Mouse (Mus musculus): ENCODE data around the gene Tpp1. TPM values are rescaled to one million over a fixed set of nuclear protein-coding genes. Genes with fewer than 3 reads are reported as not detected.
"Not testable (repeated sequence)": the region's sequence is repeated elsewhere in the genome, so short reads cannot be mapped to it uniquely, and the experiment has no call there.

The Tpp1 gene
- total RNA-seq, 4 experiments from 2014 or later, result 35.3 to 54.3 (median 47.8) TPM

DNA sequence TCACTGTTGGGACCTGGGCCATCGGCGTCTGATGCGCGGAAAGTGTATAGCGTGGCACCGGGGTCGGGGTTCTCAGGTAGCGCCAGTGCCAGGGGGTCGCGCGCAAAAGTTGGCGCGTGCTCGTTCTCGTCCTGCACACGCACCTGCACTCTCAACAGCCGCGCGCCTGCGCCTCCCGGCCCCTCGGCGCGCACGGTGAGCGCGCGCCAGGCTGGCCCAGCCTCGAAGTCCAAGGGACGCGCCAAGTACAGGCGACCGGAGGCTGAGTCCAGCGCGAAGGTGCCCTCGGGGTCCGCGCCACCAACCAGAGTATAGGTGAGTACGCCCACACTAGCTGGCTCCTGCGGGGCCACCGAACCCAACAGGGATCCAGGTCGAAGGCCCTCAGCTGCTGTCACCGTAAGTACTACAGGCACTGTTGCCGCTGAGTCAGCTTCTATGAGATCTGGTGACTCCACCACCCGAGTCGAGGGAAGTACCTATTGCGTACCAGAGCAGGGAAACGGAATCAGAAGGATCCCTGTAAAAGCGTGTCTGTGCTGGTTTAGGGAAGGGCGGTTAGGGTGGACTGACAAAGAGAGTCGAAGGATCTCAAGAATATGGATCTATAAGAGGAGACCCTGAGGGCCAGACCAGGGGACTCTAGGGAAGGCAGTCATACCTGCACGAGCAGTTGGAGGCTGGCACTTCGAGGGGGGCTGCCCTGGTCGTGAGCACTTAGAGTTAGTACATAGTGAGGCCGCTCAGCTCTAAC lies 10.7 kb upstream of the Tpp1 start:
- no peak for DNase-seq (ENCODE audit: low spot score in 2 of 2)

DNA sequence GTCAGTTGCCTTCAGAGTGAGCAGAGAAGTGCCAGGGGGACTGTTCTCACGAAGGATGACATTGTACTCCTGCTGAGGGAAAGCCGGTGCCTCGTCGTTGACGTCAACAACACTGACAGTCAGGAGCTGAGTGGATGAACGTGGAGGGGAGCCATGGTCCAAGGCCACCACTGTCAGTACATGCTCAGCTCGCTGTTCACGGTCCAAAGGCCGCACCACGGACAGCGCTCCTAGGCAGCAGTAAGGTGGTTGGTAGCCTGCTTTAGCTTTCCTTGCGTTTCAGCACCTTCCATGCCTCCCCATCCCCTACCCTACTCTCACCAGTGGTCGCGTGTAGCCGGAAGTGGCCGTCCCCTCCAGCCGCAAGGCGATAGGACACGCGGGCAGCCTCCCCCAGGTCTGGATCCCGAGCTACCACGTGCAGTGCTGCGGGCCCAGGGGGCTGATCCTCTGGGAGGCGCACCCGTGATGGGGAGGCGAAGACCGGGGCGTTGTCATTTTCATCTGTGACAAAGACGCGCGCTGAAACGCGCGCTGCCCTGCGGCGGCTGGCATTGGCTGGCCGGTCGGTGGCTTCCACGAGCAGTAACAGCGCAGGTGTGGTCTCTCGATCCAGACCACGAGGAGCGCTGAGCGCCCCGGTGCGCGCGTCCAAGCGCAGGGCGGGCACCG lies 9.9 kb upstream of the Tpp1 start:
- DNase-seq (ENCODE audit: low spot score in 2 of 2), result no peak

DNA sequence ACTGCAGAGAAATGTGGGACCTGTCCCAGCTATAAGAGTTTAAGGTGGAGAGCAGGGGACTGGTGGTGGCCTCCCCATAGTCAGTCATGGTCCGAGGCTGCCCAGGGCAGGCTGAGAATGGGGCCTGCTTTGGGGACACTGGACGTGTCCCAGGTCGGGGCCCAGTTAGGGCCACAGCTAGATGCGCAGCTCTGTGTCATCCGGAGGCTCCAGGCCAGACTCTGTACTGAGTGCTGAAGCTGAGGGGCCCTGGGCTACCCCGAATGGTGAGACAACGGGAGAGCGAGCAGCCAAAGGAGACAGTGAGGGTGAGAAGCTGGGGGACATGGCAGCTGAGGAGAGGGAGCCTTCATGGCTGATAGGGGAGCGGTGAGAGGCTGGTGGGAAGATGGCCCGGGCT lies 1.2 kb upstream of the Tpp1 start:
- peak in 1 of 2 experiments; percentile 2 for DNase-seq (ENCODE audit: low spot score in 2 of 2)

DNA sequence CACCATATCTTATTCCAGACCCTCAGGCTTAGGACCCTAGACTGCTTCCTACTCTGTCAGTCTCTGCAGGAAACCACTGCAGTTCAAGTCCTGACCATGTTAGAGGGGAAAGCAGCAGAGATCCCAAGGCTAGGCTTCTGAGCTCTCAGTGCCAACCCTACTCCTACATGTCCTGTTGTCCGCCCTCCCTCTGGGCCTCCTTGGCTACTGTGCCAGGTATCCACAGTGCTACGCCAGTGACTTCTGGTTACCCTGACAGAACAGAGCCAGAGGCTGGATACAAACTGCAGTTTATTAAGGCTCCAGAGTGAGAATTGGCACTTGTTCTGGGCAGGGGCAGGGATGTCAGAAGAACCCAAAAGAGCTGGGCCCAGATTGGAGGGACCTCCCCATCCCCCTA lies 681 bp upstream of the Tpp1 start:
- no peak for DNase-seq (ENCODE audit: low spot score in 2 of 2)

DNA sequence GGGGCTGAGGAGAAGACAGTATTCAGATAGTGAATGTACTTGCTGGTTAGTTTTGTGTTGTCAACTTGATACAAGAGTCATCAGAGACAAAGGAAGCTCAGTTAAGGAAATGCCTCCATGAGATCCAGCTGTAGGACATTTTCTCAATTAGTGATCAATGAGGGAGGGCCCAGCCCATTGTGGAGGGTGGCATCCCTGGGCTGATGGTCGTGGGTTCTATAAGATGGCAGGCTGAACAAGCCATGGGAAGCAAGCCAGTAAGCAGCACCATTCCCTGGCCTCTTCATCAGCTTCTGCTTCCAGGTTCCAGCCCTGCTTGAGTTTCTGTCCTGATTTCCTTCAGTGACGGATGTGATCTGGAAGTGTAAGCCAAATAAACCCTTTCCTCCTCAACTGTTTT lies 4.3 kb downstream of the Tpp1 start:
- DNase-seq (ENCODE audit: low spot score in 2 of 2), result no peak

DNA sequence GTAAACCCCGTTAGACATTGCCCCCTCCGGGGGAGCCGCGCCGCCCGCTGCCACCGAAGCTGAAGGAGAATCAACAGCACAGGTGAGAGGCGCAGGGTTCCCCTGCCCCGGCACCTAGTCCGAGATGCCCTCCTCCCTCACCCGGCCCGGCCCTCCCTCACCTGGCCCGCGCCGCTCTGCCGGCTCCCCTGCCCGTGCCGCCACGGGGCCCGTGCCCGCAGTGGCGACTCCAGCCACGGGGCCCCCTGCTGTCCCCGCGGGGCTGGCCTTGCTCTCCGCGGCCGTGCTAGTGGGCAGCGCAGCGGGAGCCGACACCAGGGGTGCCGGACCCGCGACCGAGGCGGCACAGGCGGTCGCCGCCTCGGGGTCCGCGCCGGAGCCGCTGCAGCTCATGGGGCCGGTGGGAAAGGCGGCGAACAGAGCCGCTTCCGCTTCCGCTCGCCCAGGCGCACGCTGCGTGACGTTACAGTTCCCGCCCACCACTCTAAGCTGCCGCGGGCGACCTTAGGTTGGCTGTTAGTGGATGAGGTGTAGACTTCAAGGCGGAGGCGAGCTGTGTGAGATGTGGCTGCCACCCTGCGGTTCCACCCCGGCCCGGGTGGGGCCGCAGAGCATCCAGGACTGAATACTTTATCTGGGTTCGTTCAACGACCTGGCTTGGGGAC lies 8.0 kb downstream of the Tpp1 start, which contains the start of gene Taf10:
Gene Taf10 (minus strand): TSS at position 436 of the 665 bp plus-strand sequence.
- DNase-seq (ENCODE audit: low spot score in 2 of 2), result peak; percentile 57 to 70

DNA sequence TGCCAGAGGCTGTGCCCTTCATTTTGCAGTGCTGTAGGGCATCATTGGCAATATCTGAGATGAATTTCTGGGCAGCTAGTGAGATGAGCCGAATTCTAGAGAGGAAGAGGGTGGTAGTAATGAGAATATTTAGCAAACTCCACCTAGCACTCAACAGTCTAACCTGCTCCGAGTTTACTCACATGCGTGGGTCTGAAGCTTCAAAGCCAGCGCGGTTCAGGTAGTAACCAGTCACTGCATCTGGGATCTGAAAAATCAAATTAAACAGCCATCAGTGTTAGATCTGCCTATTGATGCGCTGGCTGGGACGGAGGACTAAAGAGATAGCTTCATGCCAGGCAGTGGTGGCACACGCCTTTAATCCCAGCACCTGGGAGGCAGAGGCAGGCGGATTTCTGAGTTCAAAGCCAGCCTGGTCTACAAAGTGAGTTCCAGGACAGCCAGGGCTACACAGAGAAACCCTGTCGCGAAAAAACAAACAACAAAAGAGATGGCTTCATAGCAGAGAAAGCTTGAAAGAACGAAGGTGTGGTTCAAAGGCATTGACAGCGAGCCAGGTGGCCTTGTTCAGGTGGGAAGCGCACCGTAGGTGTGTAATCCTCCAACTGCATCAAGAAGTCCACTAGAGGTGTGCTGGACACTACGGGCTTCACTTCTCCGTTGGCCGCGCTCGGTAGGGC lies 8.6 kb downstream of the Tpp1 start:
- DNase-seq (ENCODE audit: low spot score in 2 of 2), result not testable (repeated sequence)

DNA sequence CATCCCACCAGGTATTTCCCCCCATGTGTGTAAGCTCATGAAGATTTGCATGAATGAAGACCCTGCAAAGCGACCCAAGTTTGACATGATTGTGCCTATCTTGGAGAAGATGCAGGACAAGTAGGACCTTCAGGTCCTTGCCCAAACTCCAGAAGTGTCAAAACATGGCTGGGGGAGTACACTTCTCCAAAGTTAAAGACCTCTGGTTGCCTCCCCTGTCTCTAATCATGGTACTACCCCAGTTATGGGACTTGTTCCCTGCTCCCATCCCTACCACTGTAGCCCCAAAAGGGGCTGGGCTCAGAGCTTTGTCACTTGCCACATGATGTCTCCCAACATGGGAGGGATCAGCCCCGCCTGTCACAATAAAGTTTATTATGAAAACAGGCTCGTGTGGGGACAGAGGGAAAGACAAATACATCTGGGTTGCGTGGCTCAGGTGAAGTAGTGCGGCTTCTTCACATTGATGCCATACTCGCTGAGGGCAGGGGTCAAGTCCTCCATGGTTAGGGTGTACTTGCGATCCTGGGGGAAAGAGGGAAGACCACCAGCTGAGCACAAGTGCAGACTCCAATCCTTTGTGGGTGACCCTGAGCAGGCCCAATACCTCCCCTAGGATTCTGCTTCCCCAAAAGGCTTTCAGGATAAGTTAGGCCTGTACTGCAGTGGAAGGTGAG lies 9.4 kb downstream of the Tpp1 start:
- DNase-seq (ENCODE audit: low spot score in 2 of 2), result not testable (repeated sequence)

DNA sequence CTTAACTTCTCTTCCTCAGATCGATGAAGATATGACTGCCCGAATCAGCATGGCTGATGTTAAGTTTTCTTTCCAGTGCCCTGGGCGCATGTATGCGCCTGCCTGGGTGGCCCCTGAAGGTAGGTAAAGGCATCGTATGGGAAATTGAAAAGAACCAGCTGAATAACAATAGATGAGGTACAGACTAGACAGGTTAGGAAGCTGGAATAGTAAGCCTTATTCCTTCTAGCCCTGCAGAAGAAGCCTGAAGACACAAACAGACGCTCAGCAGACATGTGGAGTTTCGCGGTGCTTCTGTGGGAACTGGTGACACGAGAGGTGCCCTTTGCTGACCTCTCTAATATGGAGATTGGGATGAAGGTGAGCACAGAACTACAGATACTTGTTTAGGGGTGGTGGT lies 10.1 kb downstream of the Tpp1 start:
- no peak for DNase-seq (ENCODE audit: low spot score in 2 of 2)

DNA sequence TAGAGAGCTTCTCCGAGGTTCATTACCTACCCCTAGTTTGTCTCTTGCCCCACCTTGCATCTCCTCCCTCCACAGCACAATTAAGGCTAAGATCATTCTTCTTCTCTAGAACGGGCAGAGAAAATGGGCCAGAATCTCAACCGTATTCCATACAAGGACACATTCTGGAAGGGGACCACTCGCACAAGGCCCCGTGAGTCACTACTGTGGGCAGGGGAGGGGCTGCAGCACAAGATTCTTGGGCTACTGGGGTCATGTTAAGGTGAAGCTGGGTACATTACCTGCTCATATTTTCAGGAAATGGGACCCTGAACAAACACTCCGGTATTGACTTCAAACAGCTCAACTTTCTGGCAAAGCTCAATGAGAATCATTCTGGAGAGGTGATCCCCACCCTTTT lies 11.2 kb downstream of the Tpp1 start:
- DNase-seq (ENCODE audit: low spot score in 2 of 2), result no peak

DNA sequence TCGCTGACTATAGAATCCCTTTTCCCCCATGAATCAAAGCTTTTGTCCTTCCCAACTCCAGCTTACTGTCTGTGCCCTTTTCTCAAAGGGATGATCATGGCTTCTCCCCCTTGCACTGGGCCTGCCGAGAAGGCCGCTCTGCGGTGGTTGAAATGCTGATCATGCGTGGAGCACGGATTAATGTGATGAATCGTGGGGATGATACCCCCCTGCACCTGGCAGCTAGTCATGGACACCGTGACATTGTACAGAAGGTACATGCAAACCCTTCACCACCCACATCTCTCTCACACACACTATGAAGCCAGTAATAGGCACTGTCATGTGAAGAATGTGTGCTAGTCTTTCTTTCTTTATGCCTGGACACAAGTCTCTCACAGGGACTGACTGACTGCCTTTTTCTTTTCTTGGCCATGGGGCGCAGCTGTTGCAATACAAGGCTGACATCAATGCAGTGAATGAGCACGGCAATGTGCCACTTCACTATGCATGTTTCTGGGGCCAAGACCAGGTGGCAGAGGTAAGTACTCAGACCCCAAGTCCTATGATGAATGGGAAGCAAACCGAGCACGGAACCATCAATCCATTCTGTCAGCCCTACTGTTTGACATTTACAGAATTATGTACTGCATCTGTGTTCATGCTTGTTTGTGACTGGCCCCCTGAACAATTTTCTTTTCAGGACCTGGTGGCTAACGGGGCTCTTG lies 11.8 kb downstream of the Tpp1 start:
- no peak for DNase-seq (ENCODE audit: low spot score in 2 of 2)

DNA sequence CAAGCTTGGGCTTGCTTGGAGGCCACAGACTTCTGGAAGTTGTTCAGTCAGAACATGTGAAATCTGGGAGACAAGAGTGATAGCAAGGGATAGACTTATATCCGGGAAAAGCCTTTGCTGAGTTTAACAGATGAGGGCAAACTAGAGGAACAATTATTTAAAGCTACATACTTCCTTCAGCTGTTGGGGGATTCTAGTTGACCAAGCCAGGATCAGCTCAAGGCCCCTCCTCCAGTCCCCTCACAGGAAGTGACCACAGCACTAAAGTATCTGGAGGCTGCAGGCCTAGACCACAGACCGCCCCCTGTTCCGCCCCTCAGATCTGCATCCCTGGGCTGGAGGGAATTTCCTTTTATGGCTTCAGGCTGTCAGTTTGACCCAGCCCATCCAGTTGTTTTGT lies 13.1 kb downstream of the Tpp1 start:
- peak in 1 of 2 experiments; percentile 41 for DNase-seq (ENCODE audit: low spot score in 2 of 2)

DNA sequence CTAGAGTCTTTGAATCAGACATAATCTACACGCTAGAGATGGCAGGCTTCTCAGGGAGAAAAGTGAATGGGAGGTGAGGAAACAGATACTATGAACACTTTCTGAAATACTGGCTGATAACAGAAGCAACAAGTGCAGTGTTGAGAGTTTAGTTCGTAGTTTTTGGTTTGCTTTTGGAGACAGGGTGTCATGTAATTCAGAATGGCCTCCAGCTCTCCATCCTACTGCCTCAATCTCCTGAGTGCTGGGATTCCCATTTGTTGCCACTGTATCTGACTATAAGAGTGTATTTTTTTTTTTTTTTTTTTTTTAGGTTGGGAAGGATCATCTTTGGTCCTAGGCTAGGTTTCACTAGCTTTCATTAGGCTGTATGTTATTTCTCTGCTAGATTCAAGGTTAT lies 13.7 kb downstream of the Tpp1 start:
- DNase-seq (ENCODE audit: low spot score in 2 of 2), result no peak

DNA sequence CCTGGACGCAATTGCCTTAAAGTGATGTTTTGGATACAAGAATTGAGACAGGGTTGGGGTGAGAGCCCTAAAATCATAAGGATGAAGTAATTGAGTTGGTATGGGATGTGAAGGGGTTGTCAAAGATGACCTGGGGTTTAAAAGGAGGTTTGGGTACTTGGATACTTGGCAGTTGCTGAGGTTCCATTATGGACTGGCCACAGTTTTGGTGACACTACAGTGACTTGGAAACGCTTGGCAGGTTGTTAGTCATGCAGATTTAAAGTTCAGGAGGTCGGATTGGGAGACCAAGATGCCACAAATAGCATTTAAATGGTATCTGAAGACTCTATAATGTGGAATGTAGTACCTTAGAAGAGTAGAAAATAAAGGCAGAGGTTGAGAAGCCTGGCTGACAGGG lies 14.4 kb downstream of the Tpp1 start:
- no peak for DNase-seq (ENCODE audit: low spot score in 2 of 2)

DNA sequence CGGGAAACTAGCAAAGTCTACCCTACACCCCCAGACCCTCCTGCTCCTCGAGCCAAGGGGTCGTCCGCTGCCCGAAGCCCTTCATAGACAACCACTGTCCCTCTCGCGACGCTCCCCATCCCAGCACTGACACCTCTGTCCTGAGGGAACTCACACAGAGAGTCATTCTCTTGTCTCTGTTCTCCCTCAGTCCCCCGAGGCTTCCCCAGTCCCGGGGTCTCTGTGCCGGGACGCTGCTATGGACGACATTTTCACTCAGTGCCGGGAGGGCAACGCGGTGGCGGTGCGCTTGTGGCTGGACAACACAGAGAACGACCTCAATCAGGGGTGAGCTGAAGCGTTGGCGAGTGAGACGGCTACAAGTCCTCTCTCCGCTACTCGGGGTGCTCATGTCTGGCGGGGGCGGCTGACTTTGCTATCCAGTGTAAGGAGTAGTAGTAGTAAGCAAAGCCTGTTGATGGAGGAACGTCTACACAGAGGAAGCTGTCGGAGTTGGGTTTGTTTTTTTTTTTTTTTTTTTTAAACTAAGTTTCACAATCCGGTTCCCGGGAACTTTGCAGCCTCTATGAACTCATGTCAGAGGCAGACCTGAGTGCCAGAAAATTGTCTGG lies 15.0 kb downstream of the Tpp1 start, which contains the start of gene Rrp8:
Gene Rrp8 (minus strand): TSS at position 475 of the 611 bp plus-strand sequence.
- peak in 1 of 2 experiments; percentile 23 for DNase-seq (ENCODE audit: low spot score in 2 of 2)

DNA sequence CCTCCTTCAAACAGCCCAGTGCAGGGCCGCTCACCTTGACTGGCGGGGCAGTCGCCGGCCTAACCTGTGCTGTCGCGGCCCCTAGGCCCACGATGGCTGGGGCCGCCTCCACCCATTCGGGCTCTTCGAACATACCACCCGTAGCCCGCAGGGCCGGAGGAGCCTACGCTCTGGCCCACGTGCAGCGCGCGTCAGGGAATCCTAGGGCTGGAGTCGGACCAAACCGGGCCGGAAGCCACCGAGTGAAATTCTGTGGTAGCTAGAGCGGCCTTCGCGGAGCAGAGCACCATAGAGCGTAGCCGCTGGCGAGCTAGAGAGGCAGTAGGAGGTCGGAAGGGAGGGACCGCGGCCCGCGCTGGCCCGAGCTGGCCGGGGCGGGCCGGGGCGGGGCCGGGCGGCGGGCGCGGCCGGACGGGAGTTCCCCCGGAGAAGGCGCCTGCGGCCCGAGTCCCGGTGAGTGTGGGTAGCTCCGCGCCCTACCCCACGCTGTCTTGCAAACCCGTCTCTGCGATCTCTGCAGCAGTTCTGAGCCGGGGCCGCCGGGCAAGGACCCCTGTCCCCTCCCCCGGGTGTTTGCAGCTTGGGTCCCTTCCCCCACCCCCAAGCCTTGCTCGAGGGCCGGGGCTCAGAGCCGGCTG lies 15.7 kb downstream of the Tpp1 start, which contains the start of gene Ilk:
Gene Ilk (plus strand): TSS at position 329 of the 638 bp plus-strand sequence.
- DNase-seq (ENCODE audit: low spot score in 2 of 2), result peak; percentile 93

DNA sequence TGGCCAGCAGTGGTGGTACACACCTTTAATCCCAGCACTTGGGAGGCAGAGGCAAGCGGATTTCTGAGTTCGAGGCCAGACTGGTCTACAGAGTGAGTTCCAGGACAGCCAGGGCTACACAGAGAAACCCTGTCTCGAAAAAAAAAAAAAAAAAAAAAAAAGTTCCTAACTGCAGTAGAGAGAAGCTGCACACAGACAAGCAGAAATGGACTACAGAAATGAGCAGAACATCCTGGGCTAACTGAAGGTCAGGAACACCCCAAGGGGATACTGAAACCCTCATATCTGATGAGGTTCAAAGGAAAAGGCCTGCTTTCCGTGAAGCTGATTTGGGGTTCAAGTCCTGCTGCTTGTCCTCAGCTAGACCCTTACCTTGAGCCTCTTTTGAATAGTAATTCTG lies 16.6 kb downstream of the Tpp1 start:
- DNase-seq (ENCODE audit: low spot score in 2 of 2), result not testable (repeated sequence)

DNA sequence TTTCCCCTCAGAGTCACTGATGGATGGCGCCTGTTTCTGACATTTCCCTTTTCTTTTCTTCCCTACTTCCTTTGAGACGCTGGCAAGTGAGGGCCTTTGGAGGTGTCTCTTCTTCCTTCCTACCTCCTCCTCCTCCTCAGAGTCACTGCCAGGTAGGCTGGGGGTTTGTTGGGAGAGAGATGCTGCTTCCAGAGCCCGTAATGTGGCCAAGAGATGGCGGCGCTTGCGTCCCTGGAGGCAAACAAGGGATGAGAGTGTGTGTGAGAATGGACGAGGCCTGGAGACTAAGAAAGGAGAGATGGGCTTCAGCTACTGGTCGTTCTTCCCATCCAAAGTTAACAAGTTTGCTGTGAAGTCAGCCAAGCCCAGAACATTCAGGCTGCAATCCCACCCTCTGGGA lies 17.2 kb downstream of the Tpp1 start:
- no peak for DNase-seq (ENCODE audit: low spot score in 2 of 2)

DNA sequence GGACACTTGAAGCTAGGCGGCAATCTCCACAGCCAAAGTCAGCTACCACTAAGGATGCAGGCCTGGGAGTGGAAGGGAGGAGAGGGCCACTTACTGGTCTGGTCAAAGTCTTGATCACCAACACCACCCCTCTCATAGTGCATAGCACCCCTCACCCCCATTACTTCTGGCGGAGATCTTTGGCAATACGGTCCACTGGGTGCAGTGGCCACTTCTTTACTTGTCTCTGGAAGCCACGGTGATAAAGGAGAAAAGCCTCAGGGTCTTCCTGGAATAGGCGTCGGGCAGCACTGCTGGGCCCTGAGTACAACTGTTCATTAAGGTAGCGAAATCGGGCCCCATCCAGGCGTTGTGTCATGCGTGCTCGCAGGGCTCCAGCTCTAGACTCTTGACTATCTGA lies 18.2 kb downstream of the Tpp1 start:
- DNase-seq (ENCODE audit: low spot score in 2 of 2), result no peak
